Comparison of ENCODE assay signal across 13 mouse cellular contexts in genomic region chr2:128881236-128881635, GRCm38 (mm10). TPM values are rescaled to one million over a fixed set of nuclear protein-coding genes. Genes with fewer than 3 reads are reported as not detected.
DNase-seq lines count a peak whose midpoint lies in the region; TF ChIP-seq lines count a peak whose summit lies in the region.
"Had no signal": no experiment of that assay in that cellular context is flagged by ENCODE, and none has a peak within 500 bp of the region (broad histone marks: within the 10 kb centered on the region; RNA-seq: fewer than 3 reads in every experiment).

No protein-coding gene starts in this region.

- intact Hi-C loops in left cerebral cortex, postnatal 4 days (cut with DNase I) = no loop called here

- 53% methylated on average over 4 of the region's 4 CpGs for WGBS in small intestine, adult 2 months

- no peak for TF ChIP-seq POLR2A in small intestine, adult 2 months (IDR thresholded peaks at IDR 0.05; ENCODE audit: low read depth, low read length)

- peaks cover 7% of the 10 kb centered on the region; the same call in 1 of the 2 replicates for H3K4me1 ChIP-seq in E14TG2a.4 (replicated peaks; ENCODE audit: low read depth, low read length)
- H3K4me1 ChIP-seq in small intestine, adult 2 months (ENCODE audit: control insufficient read depth, insufficient read depth, insufficient read length, low read length) = no peaks in the 10 kb centered on the region

- TF ChIP-seq CTCF in E14TG2a.4 (conservative IDR thresholded peaks at IDR 0.05; ENCODE audit: low read length) = peak; percentile 54
- TF ChIP-seq CTCF in small intestine, adult 2 months (IDR thresholded peaks at IDR 0.05; ENCODE audit: extremely low read depth, insufficient read length, insufficient replicate concordance, low read depth, low read length) = 0 out of 2 replicates have a peak, but pooled peaks have one; percentile 7

- DNase-seq in left cerebral cortex, postnatal 4 days = peak; percentile 7
- DNase-seq in left cerebral cortex, adult 9 months (ENCODE audit: low spot score in 2 of 2) = no peak
- DNase-seq in R1 (ENCODE audit: low read depth, low spot score) = peak; percentile 65
- no peak for DNase-seq in gastrocnemius, postnatal 4 days (ENCODE audit: low spot score in 2 of 2)
- no peak for DNase-seq in adrenal gland, postnatal 10 days
- no peak for DNase-seq in adrenal gland, adult 18-20 months (ENCODE audit: low spot score in 2 of 2)
- DNase-seq: gastrocnemius, postnatal 25 days; heart, postnatal 36 days; kidney, adult 9 months; right cerebral cortex, postnatal 4 days had no signal

- H3K27me3 ChIP-seq in E14TG2a.4 (ENCODE audit: insufficient read depth, low read length) = peaks cover 3% of the 10 kb centered on the region
- H3K27me3 ChIP-seq in small intestine, adult 2 months (ENCODE audit: control insufficient read depth, insufficient read depth, low read length) = no peaks in the 10 kb centered on the region

- H3K27ac ChIP-seq in small intestine, adult 2 months (ENCODE audit: insufficient read depth, low read depth, low read length) = no peak overlapping the region

- H3K4me3 ChIP-seq in E14TG2a.4 (replicated peaks; ENCODE audit: low read length) = no peak overlapping the region
- H3K4me3 ChIP-seq in small intestine, adult 2 months (ENCODE audit: low read depth, low read length) = no peak overlapping the region
- H3K4me3 ChIP-seq: erythroblast, embryonic 14.5 days had no signal

- no peaks in the 10 kb centered on the region for H3K9me3 ChIP-seq in E14TG2a.4 (ENCODE audit: low read length)

- no peaks in the 10 kb centered on the region for H3K36me3 ChIP-seq in E14TG2a.4 (ENCODE audit: insufficient read depth, low read length)
- no peaks in the 10 kb centered on the region for H3K36me3 ChIP-seq in small intestine, adult 2 months (ENCODE audit: control insufficient read depth, insufficient read depth, low read length)

RNA-seq across cellular contexts. Expression of gene Fbln7, which starts 18.5 kb away (rescaled TPM):
- total RNA-seq in left cerebral cortex, postnatal 4 days (2021) = 1 to 10 TPM; 3.3 to 4.4 TPM
- 1.8 and 3.9 TPM in 2 replicates for polyA plus RNA-seq in small intestine, adult 2 months (2012; rRNA removed)
- 1 to 10 TPM; 8.5 to 9.0 TPM for total RNA-seq in gastrocnemius, postnatal 4 days (2021)
- 1 to 10 TPM; 3.8 TPM for total RNA-seq in adrenal gland, postnatal 10 days (2021)
- total RNA-seq in adrenal gland, adult 18-20 months (2021) = 1 to 10 TPM; 4.9 to 5.2 TPM
- polyA plus RNA-seq: erythroblast, embryonic 14.5 days had no signal

Comparison
In these comparisons a context has a peak if more than half of its experiments do, and no peak if none do; other contexts are left out.
1. DNase-seq: peak in left cerebral cortex, postnatal 4 days (single experiment) and R1 (single experiment); none in left cerebral cortex, adult 9 months (0 of 2), gastrocnemius, postnatal 4 days (0 of 2), adrenal gland, postnatal 10 days (single experiment) and adrenal gland, adult 18-20 months (0 of 2).